Mouse (Mus musculus) lung, adult 18-20 months (tissue): ENCODE data around the gene Cdk19.
"Not testable (repeated sequence)": the region's sequence is repeated elsewhere in the genome, so short reads cannot be mapped to it uniquely, and the experiment has no call there.

Experiments
- DNase-seq, 2 experiments: peaks; one replicate each; pipeline ENCODE4 v3.0.0; 2022; ENCODE audit warnings: mixed read lengths in 2 of 2

The Cdk19 gene

GRCm38 (mm10) chr10:40525616-40526155, 186.3 kb downstream of the Cdk19 start:
- no peak for DNase-seq

- no peak for DNase-seq
These were observed 187.0 kb downstream of the Cdk19 start for GRCm38 (mm10) chr10:40526301-40526761.

GRCm38 (mm10) chr10:40526986-40527385, 187.6 kb downstream of the Cdk19 start:
- DNase-seq, result no peak

GRCm38 (mm10) chr10:40527573-40527972, 188.2 kb downstream of the Cdk19 start:
- peak in 1 of 2 experiments; percentile 33 for DNase-seq

GRCm38 (mm10) chr10:40528668-40529067, 189.3 kb downstream of the Cdk19 start:
- DNase-seq, result no peak

- peak; percentile 54 to 55 for DNase-seq
These were observed 190.3 kb downstream of the Cdk19 start for GRCm38 (mm10) chr10:40529617-40530016.

- DNase-seq, result no peak
These were observed 191.3 kb downstream of the Cdk19 start for GRCm38 (mm10) chr10:40530661-40531060.

- not testable (repeated sequence) for DNase-seq
These were observed 193.2 kb downstream of the Cdk19 start for GRCm38 (mm10) chr10:40532586-40532985.
